Mouse (Mus musculus): ENCODE data around the gene Slc35g1. TPM values are rescaled to one million over a fixed set of nuclear protein-coding genes. Genes with fewer than 3 reads are reported as not detected.

Gene Slc35g1
- 1 to 10 TPM; 2.2 to 2.8 TPM for total RNA-seq (2021)

GRCm38 (mm10) chr19:38395701-38396632 lies at the start of gene Slc35g1:
Gene Slc35g1 (plus strand): TSS chr19:38395980.
- DNase-seq (ENCODE audit: extremely low spot score in 1 of 2, low spot score in 1 of 2), result peak; percentile 35

- DNase-seq (ENCODE audit: extremely low spot score in 1 of 2, low spot score in 1 of 2), result no peak
These were observed 47.3 kb upstream of the Slc35g1 start for GRCm38 (mm10) chr19:38348271-38349012.

- no peak for DNase-seq (ENCODE audit: extremely low spot score in 1 of 2, low spot score in 1 of 2)
These were observed 46.8 kb upstream of the Slc35g1 start for GRCm38 (mm10) chr19:38349013-38349341.

GRCm38 (mm10) chr19:38351202-38351601 lies 44.6 kb upstream of the Slc35g1 start:
- no peak for DNase-seq (ENCODE audit: extremely low spot score in 1 of 2, low spot score in 1 of 2)

- DNase-seq (ENCODE audit: extremely low spot score in 1 of 2, low spot score in 1 of 2), result no peak
These were observed 44.1 kb upstream of the Slc35g1 start for GRCm38 (mm10) chr19:38351728-38352127.

GRCm38 (mm10) chr19:38352495-38353130 lies 43.2 kb upstream of the Slc35g1 start:
- DNase-seq (ENCODE audit: extremely low spot score in 1 of 2, low spot score in 1 of 2), result peak; percentile 11 to 33

GRCm38 (mm10) chr19:38354279-38354678 lies 41.5 kb upstream of the Slc35g1 start:
- no peak for DNase-seq (ENCODE audit: extremely low spot score in 1 of 2, low spot score in 1 of 2)

GRCm38 (mm10) chr19:38354819-38355360 lies 40.9 kb upstream of the Slc35g1 start:
- DNase-seq (ENCODE audit: extremely low spot score in 1 of 2, low spot score in 1 of 2), result no peak

GRCm38 (mm10) chr19:38356211-38356828 lies 39.5 kb upstream of the Slc35g1 start:
- DNase-seq (ENCODE audit: extremely low spot score in 1 of 2, low spot score in 1 of 2), result no peak

- DNase-seq (ENCODE audit: extremely low spot score in 1 of 2, low spot score in 1 of 2), result no peak
These were observed 37.7 kb upstream of the Slc35g1 start for GRCm38 (mm10) chr19:38357956-38358623.

GRCm38 (mm10) chr19:38359287-38359686 lies 36.5 kb upstream of the Slc35g1 start:
- DNase-seq (ENCODE audit: extremely low spot score in 1 of 2, low spot score in 1 of 2), result no peak

- no peak for DNase-seq (ENCODE audit: extremely low spot score in 1 of 2, low spot score in 1 of 2)
These were observed 33.9 kb upstream of the Slc35g1 start for GRCm38 (mm10) chr19:38361850-38362249.

GRCm38 (mm10) chr19:38363358-38363757 lies 32.4 kb upstream of the Slc35g1 start:
- no peak for DNase-seq (ENCODE audit: extremely low spot score in 1 of 2, low spot score in 1 of 2)

- DNase-seq (ENCODE audit: extremely low spot score in 1 of 2, low spot score in 1 of 2), result no peak
These were observed 31.7 kb upstream of the Slc35g1 start for GRCm38 (mm10) chr19:38363879-38364659.

- no peak for DNase-seq (ENCODE audit: extremely low spot score in 1 of 2, low spot score in 1 of 2)
These were observed 30.7 kb upstream of the Slc35g1 start for GRCm38 (mm10) chr19:38364939-38365614.

GRCm38 (mm10) chr19:38372460-38373102 lies 23.2 kb upstream of the Slc35g1 start:
- DNase-seq (ENCODE audit: extremely low spot score in 1 of 2, low spot score in 1 of 2), result no peak

GRCm38 (mm10) chr19:38373371-38373770 lies 22.4 kb upstream of the Slc35g1 start:
- no peak for DNase-seq (ENCODE audit: extremely low spot score in 1 of 2, low spot score in 1 of 2)

- no peak for DNase-seq (ENCODE audit: extremely low spot score in 1 of 2, low spot score in 1 of 2)
These were observed 12.0 kb upstream of the Slc35g1 start for GRCm38 (mm10) chr19:38383769-38384168.
